Mouse (Mus musculus) left cerebral cortex, adult 8-10 months (tissue): Measurements from ENCODE around the gene Ano5. TPM values are rescaled to one million over a fixed set of nuclear protein-coding genes. Genes with fewer than 3 reads are reported as not detected.

ENCODE experiments used
- DNase-seq, 2 experiments: peaks; one replicate each; pipeline ENCODE4 v3.0.0; 2022; ENCODE audit warnings: low spot score in 2 of 2
- total RNA-seq, 4 experiments: library from RNA; stranded (reverse); gene quantifications; 2 replicates each; pipeline ENCODE4 v1.2.4; 2022

The Ano5 gene
- 1 to 10 TPM in 1 of 4 experiments, under 1 TPM in 3; 0.78 to 1.2 (median 0.82) TPM for total RNA-seq

- peak; percentile 15 to 17 for DNase-seq
These were observed at the start of gene Ano5 for GRCm38 (mm10) chr7:51510671-51511651. Ano5 (plus strand) TSS chr7:51511029.

GRCm38 (mm10) chr7:51499396-51499795, 11.4 kb upstream of the Ano5 start:
- DNase-seq: no peak

- DNase-seq: no peak
These were observed 6.9 kb upstream of the Ano5 start for GRCm38 (mm10) chr7:51503940-51504339.

- DNase-seq: no peak
These were observed 682 bp upstream of the Ano5 start for GRCm38 (mm10) chr7:51510147-51510546.

GRCm38 (mm10) chr7:51539344-51539743, 28.5 kb downstream of the Ano5 start:
- DNase-seq: no peak

- no peak for DNase-seq
These were observed 29.9 kb downstream of the Ano5 start for GRCm38 (mm10) chr7:51540736-51541135.

- DNase-seq: no peak
These were observed 89.2 kb downstream of the Ano5 start for GRCm38 (mm10) chr7:51600021-51600420.

- no peak for DNase-seq
These were observed 92.9 kb downstream of the Ano5 start for GRCm38 (mm10) chr7:51603741-51604140.

GRCm38 (mm10) chr7:51614404-51614803, 103.6 kb downstream of the Ano5 start:
- no peak for DNase-seq

- DNase-seq: no peak
These were observed 107.1 kb downstream of the Ano5 start for GRCm38 (mm10) chr7:51617941-51618340.

- DNase-seq: no peak
These were observed 107.6 kb downstream of the Ano5 start for GRCm38 (mm10) chr7:51618412-51618811.

GRCm38 (mm10) chr7:51619977-51620376, 109.1 kb downstream of the Ano5 start:
- no peak for DNase-seq

GRCm38 (mm10) chr7:51621694-51622145, 110.9 kb downstream of the Ano5 start, which contains the start of gene Slc17a6:
Slc17a6 (plus strand) TSS chr7:51622006.
- peak in 1 of 2 experiments; percentile 12 for DNase-seq

- peak in 1 of 2 experiments; percentile 13 for DNase-seq
These were observed 111.4 kb downstream of the Ano5 start for GRCm38 (mm10) chr7:51622196-51622595.

GRCm38 (mm10) chr7:51622666-51623065, 111.8 kb downstream of the Ano5 start:
- DNase-seq: no peak

- no peak for DNase-seq
These were observed 113.6 kb downstream of the Ano5 start for GRCm38 (mm10) chr7:51624336-51624897.

GRCm38 (mm10) chr7:51625161-51625560, 114.3 kb downstream of the Ano5 start:
- no peak for DNase-seq

GRCm38 (mm10) chr7:51625591-51626255, 114.9 kb downstream of the Ano5 start:
- DNase-seq: no peak

GRCm38 (mm10) chr7:51626451-51627000, 115.7 kb downstream of the Ano5 start:
- DNase-seq: no peak

- DNase-seq: no peak
These were observed 116.3 kb downstream of the Ano5 start for GRCm38 (mm10) chr7:51627001-51627631.

- DNase-seq: no peak
These were observed 116.8 kb downstream of the Ano5 start for GRCm38 (mm10) chr7:51627666-51628065.
